In the genomic region with DNA sequence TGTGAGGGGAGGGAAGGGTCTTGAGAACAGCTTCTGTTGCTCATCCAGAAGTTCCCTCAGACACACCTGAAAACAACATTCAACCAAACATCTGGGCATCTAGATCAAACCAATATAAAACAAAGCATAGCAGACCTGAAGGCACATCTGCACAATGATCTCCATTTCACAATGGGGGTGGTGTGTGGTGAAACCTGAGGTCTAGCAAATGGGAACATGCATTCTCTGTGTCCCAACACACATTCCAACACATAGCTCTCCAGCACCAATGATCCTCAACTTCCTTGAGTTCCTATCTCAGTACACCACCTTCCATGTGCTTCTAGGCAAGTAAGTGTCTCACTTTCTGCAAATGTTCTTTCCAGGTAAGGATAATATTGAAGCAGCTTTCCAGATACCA, we compare ENCODE assay signal across 15 mouse cellular contexts.
"Had no signal": no experiment of that assay in that cellular context is flagged by ENCODE, and none has a peak within 500 bp of the region (broad histone marks: within the 10 kb centered on the region; RNA-seq: fewer than 3 reads in every experiment).

No protein-coding gene starts in this region.

- H3K27me3 ChIP-seq: neural tube, embryonic 12.5 days; stomach, embryonic 15.5 days had no signal

- DNase-seq: retina, postnatal 1 day; right cerebral cortex, adult 18-20 months; right cerebral cortex, postnatal 14 days; right cerebral cortex, postnatal 25 days; right cerebral cortex, postnatal 4 days; spleen, adult 18-20 months; thymus, adult 18-20 months; thymus, adult 2 months; thymus, postnatal 14 days; thymus, postnatal 25 days; thymus, postnatal 36 days; thymus, postnatal 4 days had no signal

- H3K4me1 ChIP-seq: stomach, embryonic 15.5 days had no signal

- H3K27ac ChIP-seq: neural tube, embryonic 12.5 days; stomach, embryonic 15.5 days; stomach, postnatal 0 days had no signal

- H3K36me3 ChIP-seq: neural tube, embryonic 12.5 days; stomach, embryonic 15.5 days had no signal

- H3K9ac ChIP-seq: neural tube, embryonic 12.5 days; stomach, embryonic 15.5 days had no signal

- H3K4me2 ChIP-seq: neural tube, embryonic 12.5 days; stomach, embryonic 15.5 days had no signal

- H3K4me3 ChIP-seq: neural tube, embryonic 12.5 days; stomach, embryonic 15.5 days had no signal

- H3K9me3 ChIP-seq: neural tube, embryonic 12.5 days; stomach, embryonic 15.5 days had no signal
